Mouse (Mus musculus) bone marrow, adult 2 months (tissue): Measurements from ENCODE around the gene Zfp82. TPM values are rescaled to one million over a fixed set of nuclear protein-coding genes. Genes with fewer than 3 reads are reported as not detected.

Source experiments
- H3K27ac ChIP-seq: fragments of 200-500 bp; 2 replicates; pipeline ENCODE4 v1.5.1; 2012; ENCODE audit warnings: low read depth, mild to moderate bottlenecking, control low read depth, inconsistent platforms, low read length; ENCODE audit not compliant: control insufficient read depth, poor library complexity, insufficient read depth
- H3K4me1 ChIP-seq: fragments of 200-500 bp; 2 replicates; pipeline ENCODE4 v1.6.1; 2011; ENCODE audit warnings: low read length; ENCODE audit not compliant: control insufficient read depth, insufficient read depth
- H3K4me3 ChIP-seq: fragments of 200-500 bp; replicated peaks from 2 replicates; pipeline ENCODE3; 2011; ENCODE audit warnings: mild to moderate bottlenecking, low read depth, low read length, control low read depth; ENCODE audit not compliant: control insufficient read depth
- CTCF ChIP-seq: fragments of 200-500 bp; IDR thresholded peaks from 2 replicates; pipeline ENCODE4 v1.5.1; 2011; ENCODE audit warnings: low read length, control low read depth; ENCODE audit not compliant: control insufficient read depth, insufficient read depth
- POLR2A ChIP-seq: fragments of 200-500 bp; IDR thresholded peaks from 2 replicates; pipeline ENCODE4 v1.6.1; 2011; ENCODE audit warnings: low read depth, mild to moderate bottlenecking, control low read depth, low read length, borderline replicate concordance; ENCODE audit not compliant: control insufficient read depth
- WGBS: fragments of 180-500 bp; shearing (Covaris S2); methylation state at CpG from one replicate; pipeline ENCODE4 v1.1.7; 2018; 5-methylcytosine and 5-hydroxymethylcytosine counted together
- polyA plus RNA-seq: library from polyadenylated mRNA; stranded (reverse); fragments of >200 nt; gene quantifications from 2 replicates; pipeline ENCODE4 v1.2.4, GENCODE M21; 2011; ENCODE audit warnings: low replicate concordance; ENCODE audit not compliant: missing spikeins, insufficient read depth, insufficient read length

The Zfp82 gene
- polyA plus RNA-seq, 1 experiment: 5.7 TPM

DNA sequence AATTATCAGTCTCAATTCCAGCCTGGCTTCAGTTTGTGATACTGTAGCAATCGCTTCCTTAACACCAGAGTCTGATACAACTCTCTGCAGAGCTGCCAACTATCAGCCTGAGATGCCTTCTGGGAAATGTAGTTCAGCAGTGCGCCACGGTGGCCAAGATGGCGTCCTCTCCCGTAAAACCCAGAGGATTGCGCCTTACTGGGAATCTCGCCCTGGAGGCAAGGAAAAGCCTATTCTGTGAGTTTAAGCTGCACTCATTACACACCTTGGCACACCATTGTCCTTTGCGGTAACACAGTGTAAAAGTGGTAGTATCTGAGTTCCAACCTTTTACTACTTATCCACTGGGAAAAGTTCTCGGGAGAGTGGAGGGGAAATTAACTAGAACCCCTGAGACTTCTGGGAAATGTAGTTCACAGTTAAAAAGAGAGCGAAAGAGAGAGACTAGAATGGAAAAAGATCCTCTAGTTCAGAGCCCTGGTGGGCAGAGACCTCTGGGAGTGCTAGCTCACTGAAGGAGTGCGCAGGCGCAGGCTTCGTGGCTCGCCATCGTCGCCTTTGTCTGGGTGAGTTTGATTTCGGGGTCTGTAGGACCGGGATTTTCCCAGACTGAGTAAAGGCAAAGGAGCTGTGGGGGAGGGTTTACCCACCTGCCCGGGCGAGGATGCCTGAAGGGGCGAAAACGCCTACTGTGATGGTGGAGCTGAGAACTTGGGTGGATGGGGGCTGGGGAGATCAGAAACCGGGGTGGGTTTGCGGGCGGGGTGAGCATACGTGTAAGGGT lies 22.1 kb upstream of the Zfp82 start, which contains the start of gene Zfp260:
Gene Zfp260, plus strand, starts transcription at position 132 of the 784 bp plus-strand sequence.
- TF ChIP-seq CTCF (no peak), POLR2A (peak; percentile 61; the same call in 1 of the 2 replicates)
- WGBS: 0% methylated on average over 26 of the region's 26 CpGs
- Histone ChIP-seq H3K4me1 (peaks cover 3% of the 10 kb centered on the region; the same call in 1 of the 2 replicates), H3K27ac (peak within 1 kb of the TSS; percentile 73), H3K4me3 (peak within 1 kb of the TSS; percentile 95)

DNA sequence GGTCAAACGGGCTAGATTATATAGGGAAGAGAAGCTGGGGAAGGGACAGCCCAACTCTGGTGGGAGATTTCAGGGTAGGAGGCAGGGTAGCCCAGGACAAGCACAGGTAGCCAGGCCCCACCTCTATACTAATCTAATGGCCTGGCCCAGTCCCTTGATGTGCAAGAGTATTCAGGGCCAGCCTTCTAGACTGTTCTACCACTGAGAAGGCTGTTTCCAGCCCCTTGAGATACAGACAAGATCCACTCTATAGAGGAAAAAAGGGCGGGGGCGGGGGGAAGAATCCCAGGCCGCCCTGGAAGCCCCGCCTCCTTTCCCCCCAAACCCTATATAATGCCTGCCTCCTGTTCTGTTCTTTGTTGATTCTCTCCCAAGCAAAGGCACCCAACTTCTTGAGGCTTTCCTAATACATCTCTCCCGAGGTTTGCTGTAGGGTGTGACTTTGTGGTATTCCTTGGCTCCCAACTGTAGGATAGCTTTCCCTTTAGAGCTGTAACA lies 21.3 kb upstream of the Zfp82 start:
- H3K4me1 ChIP-seq: peaks cover 3% of the 10 kb centered on the region; the same call in 1 of the 2 replicates
- 81% methylated on average over 6 of the region's 6 CpGs for WGBS
- no peak for TF ChIP-seq POLR2A
- no peak for TF ChIP-seq CTCF
- no peak overlapping the region for H3K4me3 ChIP-seq
- H3K27ac ChIP-seq: no peak overlapping the region

DNA sequence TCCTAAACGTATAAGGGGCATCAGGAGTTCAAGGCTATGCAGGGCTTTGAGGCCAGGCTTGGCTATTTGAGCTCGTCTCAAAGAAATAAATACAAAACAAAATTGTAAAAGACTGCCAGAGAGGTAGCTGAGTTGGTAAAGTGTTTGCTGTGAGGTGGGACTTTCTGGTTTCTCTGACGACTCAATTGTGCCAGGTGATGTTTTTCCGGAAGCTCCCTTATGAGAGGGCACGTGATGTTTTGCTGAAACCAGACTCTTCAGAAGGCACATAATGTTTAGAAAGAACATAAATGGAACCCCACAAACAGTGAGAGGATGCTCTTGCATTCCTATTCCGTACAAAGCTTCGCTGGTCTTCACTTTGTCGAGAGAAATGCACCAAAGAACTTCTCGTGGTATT lies 20.0 kb upstream of the Zfp82 start:
- no peak overlapping the region for H3K4me3 ChIP-seq
- peaks cover 3% of the 10 kb centered on the region; the same call in 1 of the 2 replicates for H3K4me1 ChIP-seq
- TF ChIP-seq POLR2A: no peak
- WGBS: 84% methylated on average over 9 of the region's 9 CpGs
- H3K27ac ChIP-seq: no peak overlapping the region

DNA sequence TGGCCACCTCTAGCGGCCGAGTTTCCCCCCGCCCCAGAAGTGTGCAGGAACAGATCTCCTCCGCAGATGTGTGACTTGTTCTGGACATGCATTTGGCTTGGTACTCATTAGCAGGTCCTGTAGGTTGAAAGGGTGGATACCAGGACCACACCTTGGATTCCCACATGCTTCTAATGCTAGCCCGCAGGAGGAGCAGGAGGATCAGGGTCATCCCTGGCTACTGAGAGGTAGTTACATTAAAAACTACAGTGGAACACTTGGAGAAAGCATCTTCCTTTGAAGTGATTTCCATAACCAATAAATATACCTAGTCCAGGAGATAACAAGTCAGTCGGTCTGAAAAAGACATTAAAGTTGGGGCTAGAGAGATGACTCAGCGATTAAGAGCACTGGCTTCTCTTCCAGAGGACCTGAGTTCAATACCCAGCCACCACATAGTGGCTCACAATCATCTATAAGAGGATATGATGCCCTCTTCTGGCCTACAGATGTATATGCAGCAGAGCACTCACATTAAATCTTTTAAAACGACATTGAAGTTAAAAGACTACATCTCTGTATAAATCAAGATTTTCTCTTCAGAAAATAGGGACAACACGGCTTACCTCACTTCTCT lies 18.4 kb upstream of the Zfp82 start:
- H3K4me3 ChIP-seq: peak overlapping the region; percentile 61
- no peak for TF ChIP-seq POLR2A
- no peak for TF ChIP-seq CTCF
- H3K27ac ChIP-seq: no peak overlapping the region
- WGBS: 1% methylated on average over 9 of the region's 9 CpGs
- peaks cover 2% of the 10 kb centered on the region; the same call in 1 of the 2 replicates for H3K4me1 ChIP-seq

DNA sequence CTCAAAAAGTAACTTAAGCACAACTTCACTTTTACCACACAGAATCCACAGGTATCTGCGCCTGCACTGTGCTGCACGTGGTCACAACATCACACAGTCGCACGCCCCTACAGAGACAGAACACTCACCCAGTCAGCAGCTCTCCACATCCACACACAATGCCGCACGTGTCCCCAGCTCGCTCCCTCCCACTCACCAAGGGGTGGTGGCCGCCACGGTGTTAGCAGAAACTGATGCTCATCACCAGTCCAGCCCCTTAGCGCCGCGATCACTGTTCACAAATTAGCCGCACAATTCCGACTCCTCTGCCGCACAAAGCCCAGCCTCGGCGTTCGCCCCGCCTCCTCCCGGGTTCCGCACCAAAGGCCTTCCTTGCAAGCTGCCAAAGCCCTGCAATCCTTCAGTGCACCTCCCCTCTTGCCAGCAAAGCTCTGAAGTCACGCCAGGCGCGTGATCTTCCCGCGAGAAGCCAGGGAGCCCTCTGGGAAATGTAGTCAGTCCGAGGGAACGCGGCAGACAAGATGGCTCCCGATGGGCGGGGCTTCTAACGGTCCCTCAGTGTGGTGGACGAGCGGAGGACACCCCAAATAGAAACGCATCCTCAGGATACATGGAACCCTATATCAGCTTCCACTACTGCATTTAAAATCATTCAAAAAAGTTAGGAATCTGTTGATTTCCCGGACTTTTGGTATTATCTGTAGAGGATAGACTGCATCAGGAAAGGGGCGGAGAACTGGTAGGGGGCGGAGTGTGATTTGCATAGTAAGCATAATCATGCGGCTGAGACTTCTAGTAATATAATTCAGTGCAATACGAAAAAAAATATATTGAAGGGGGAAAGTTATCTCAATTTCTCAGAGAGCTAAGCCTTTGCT lies 17.6 kb upstream of the Zfp82 start, which contains the start of the genes Gm26920 and Zfp566:
Gene Gm26920, minus strand, starts transcription at position 319 of the 878 bp plus-strand sequence.
Gene Zfp566, minus strand, starts transcription at position 436 of the 878 bp plus-strand sequence.
- Histone ChIP-seq H3K27ac (no peak within 1 kb of the TSS; the same call in 1 of the 2 replicates), H3K4me3 (peak within 1 kb of the TSS; percentile 80), H3K4me1 (peaks cover 2% of the 10 kb centered on the region; the same call in 1 of the 2 replicates)
- TF ChIP-seq POLR2A (peak; percentile 73; the same call in 1 of the 2 replicates), CTCF (0 out of 2 replicates have a peak, but pooled peaks have one; percentile 8)
- WGBS: under 1% methylated on average over 40 of the region's 40 CpGs

DNA sequence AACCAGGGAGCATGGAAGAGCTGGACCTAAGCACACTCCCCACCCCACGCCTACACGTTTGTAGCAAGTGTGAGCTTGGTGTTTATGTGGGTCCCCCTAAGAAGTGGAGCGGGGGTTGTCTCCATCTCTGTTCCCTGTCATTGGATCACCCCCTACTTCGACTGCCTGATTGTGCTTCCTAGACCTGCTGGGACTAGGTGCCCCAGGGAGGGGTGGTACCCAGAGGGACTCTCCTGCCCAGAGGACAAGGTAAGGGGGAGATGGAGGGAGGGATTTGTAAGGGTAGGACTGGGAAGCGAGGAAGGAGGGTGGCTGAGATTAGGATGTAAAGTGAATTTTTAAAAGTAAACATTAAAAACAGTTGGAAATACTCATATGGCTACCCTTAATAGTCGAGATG lies 16.7 kb upstream of the Zfp82 start:
- 29% methylated on average over 6 of the region's 6 CpGs for WGBS
- Histone ChIP-seq H3K27ac (no peak overlapping the region), H3K4me1 (peaks cover 2% of the 10 kb centered on the region; the same call in 1 of the 2 replicates), H3K4me3 (no peak overlapping the region)
- TF ChIP-seq CTCF: no peak
- no peak for TF ChIP-seq POLR2A

DNA sequence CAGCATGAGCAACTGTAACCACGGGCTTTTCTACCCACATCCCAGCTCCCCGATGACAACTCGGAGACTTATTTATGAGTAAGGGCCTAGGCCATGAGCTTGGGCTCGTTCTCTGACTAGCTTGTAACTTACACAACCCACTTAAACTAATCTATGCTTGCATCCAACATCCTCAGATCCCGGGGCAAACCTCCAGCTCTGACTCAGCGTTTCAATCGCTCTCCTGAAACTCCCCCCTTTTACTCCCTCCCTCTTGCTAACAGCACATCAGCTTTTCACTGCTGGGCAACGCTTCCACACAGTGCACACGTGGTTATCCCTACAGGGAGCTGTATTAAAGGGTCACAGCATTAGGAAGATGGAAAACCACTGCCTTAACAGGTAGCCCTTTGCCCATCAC lies 13.8 kb upstream of the Zfp82 start:
- WGBS: 35% methylated on average over 9 of the region's 9 CpGs
- Histone ChIP-seq H3K27ac (no peak overlapping the region), H3K4me1 (peaks cover 2% of the 10 kb centered on the region; the same call in 1 of the 2 replicates), H3K4me3 (no peak overlapping the region)
- no peak for TF ChIP-seq CTCF
- TF ChIP-seq POLR2A: no peak
